Mouse (Mus musculus): Measurements from ENCODE around the gene Myo10.

DNA sequence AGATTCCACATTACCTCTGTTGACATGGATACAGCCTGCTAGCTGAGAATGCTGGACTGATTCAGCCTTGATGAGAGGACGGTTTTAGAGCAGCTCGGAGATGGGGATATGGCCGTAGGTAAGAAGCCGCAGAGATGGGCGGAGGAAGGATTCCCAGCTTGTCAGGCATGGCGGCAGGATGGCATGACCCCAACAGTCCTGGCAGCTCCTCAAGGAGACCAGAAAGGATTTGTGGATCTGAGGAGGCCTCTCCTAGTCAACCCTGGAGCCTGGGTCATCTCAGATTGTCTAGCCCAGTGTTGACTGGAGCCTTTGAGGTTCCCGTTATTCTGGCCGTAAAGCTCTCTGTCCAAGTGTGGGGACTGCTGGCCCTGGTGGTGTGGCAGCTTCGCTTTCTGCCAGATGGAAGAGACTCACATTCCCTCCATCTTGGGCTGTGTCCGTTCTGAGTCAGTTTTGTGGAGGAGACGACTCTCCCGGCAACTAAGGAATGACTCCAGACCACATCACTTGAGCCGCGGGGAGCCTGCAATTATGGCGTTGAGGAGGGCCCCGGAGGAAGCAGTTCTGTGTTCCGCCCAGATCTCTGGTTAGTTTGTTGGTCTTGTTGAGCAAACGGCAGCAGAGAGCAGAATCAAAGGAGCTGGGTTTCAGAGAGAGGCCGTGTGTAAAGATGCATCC is 84.7 kb downstream of the Myo10 start:
- TF ChIP-seq TAL1 (IDR thresholded peaks at IDR 0.05; ENCODE audit: low read length) (no peak), GATA1 (IDR thresholded peaks at IDR 0.05; ENCODE audit: low read length) (no peak)
